Mouse (Mus musculus): ENCODE measurements around the gene Clp1. TPM values are rescaled to one million over a fixed set of nuclear protein-coding genes. Genes with fewer than 3 reads are reported as not detected.

Gene Clp1
- 9.4 and 13.7 TPM in 2 replicates for polyA plus RNA-seq (2012; ENCODE audit: insufficient read depth, insufficient read length, missing spikeins)

GRCm38 (mm10) chr2:84727172-84727858 is at the start of gene Clp1:
Clp1 (minus strand) TSS chr2:84727350.
- peaks cover 6% of the 10 kb centered on the region for H3K4me1 ChIP-seq (ENCODE audit: control insufficient read depth, insufficient read depth, insufficient read length, low read length)
- H3K4me3 ChIP-seq (ENCODE audit: insufficient read depth, low read depth, low read length): peak within 1 kb of the TSS; percentile 86

DNA sequence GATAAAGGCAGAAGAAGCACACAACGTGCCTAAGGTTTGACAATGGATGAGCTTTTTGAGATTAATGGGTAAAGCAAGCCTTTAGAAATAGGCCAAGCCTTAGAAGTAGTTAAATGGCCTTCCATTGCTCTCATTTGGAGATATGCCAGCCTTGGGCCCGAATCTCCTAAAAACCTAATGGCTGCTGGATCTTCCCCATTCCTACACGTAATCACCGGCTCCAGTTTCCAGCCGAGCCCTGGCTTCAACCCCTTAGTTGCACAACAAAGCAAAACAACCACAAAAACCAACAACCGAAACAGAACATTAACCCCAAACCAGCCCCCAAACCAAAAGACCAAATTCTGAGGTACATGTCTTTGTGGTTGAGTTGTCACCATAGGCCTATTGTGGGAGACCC is 48.5 kb upstream of the Clp1 start:
- Histone ChIP-seq H3K27ac (replicated peaks; ENCODE audit: low read depth, low read length) (0 out of 2 replicates have a peak overlapping the region, but pooled peaks have one; percentile 4), H3K4me1 (ENCODE audit: control insufficient read depth, insufficient read depth, insufficient read length, low read length) (no peaks in the 10 kb centered on the region), H3K4me3 (ENCODE audit: insufficient read depth, low read depth, low read length) (no peak overlapping the region)

More at GRCm38 (mm10) chr2:84727172-84727858, at the start of gene Clp1:
- peak within 1 kb of the TSS; percentile 94 for H3K27ac ChIP-seq (replicated peaks; ENCODE audit: low read depth, low read length)

DNA sequence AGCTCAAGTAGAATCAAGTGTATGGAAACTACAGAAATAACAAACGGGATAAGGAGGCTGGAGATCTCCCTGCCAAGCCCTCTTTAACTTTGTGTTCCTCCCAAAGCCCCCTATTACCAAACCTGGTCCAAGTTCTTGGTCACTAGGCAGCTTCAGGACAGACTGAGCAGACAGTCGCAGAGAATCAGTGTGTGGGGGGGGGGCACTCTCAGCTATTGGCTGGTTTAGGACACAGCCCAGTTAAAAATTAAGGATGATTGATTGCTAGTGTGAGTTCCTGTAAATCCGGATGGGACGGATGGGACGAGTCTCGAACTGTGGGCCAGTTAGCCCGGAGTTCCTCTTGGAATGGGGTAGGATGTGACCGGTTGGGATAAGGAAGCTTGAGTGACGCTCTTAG is 48.1 kb upstream of the Clp1 start, which contains the start of gene Serping1:
Gene Serping1, minus strand, starts transcription at position 204 of the 400 bp plus-strand sequence.
- peak within 1 kb of the TSS; percentile 44 for H3K4me3 ChIP-seq (ENCODE audit: insufficient read depth, low read depth, low read length)
- 0 out of 2 replicates have a peak within 1 kb of the TSS, but pooled peaks have one; percentile 27 for H3K27ac ChIP-seq (replicated peaks; ENCODE audit: low read depth, low read length)

GRCm38 (mm10) chr2:84774751-84775150 is 47.6 kb upstream of the Clp1 start:
- Histone ChIP-seq H3K4me3 (ENCODE audit: insufficient read depth, low read depth, low read length) (peak overlapping the region; percentile 44), H3K4me1 (ENCODE audit: control insufficient read depth, insufficient read depth, insufficient read length, low read length) (no peaks in the 10 kb centered on the region), H3K27ac (replicated peaks; ENCODE audit: low read depth, low read length) (no peak overlapping the region)

More for the DNA sequence above, 48.1 kb upstream of the Clp1 start, which contains the start of gene Serping1:
- no peaks in the 10 kb centered on the region for H3K4me1 ChIP-seq (ENCODE audit: control insufficient read depth, insufficient read depth, insufficient read length, low read length)

DNA sequence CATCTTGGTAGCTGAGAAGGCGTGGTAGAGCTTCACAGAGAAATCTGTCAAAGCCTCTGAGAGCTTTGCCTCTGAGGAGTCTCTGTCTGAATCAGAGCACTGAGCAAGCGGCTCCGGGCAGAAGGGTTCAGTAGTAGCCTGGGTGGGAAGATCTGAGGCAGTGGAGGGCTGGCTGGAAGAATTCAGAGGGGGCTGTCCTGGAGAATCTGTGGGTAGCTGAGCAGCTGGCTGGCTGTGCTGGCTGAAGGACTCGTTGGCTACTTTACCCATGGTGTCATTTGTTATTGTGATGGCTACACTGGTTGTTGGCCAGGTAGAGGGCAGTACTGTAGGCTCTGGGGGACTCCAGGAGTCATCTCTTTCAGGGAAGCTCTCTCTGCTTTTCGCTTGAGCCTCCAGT is 46.0 kb upstream of the Clp1 start:
- Histone ChIP-seq H3K27ac (replicated peaks; ENCODE audit: low read depth, low read length) (no peak overlapping the region), H3K4me3 (ENCODE audit: insufficient read depth, low read depth, low read length) (peak overlapping the region; percentile 13)

GRCm38 (mm10) chr2:84772454-84772853 is 45.3 kb upstream of the Clp1 start:
- Histone ChIP-seq H3K4me1 (ENCODE audit: control insufficient read depth, insufficient read depth, insufficient read length, low read length) (no peaks in the 10 kb centered on the region), H3K4me3 (ENCODE audit: insufficient read depth, low read depth, low read length) (no peak overlapping the region), H3K27ac (replicated peaks; ENCODE audit: low read depth, low read length) (no peak overlapping the region)

More for the DNA sequence above, 46.0 kb upstream of the Clp1 start:
- no peaks in the 10 kb centered on the region for H3K4me1 ChIP-seq (ENCODE audit: control insufficient read depth, insufficient read depth, insufficient read length, low read length)

GRCm38 (mm10) chr2:84770501-84770900 is 43.4 kb upstream of the Clp1 start:
- H3K4me1 ChIP-seq (ENCODE audit: control insufficient read depth, insufficient read depth, insufficient read length, low read length): no peaks in the 10 kb centered on the region
- no peak overlapping the region for H3K4me3 ChIP-seq (ENCODE audit: insufficient read depth, low read depth, low read length)
- no peak overlapping the region for H3K27ac ChIP-seq (replicated peaks; ENCODE audit: low read depth, low read length)

DNA sequence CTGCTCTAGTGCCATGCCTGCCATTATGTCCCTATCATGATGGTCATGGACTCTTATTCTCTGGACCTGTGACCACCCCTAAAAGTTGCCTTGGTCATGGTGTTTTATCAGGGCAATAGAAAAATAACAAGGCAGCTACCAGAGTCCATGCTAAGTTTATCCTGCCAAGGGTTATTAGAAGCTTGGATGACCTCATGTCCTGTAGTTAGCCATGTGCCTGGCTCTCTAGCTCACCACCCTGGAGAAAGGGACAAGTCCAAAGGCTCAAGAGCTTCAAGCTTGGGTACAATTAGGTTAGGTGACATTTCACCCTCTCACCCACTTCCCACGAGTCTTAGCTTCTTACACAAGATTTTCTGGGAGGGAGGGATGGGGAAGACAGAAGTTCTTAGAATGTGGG is 35.7 kb upstream of the Clp1 start:
- no peak overlapping the region for H3K4me3 ChIP-seq (ENCODE audit: insufficient read depth, low read depth, low read length)
- no peak overlapping the region for H3K27ac ChIP-seq (replicated peaks; ENCODE audit: low read depth, low read length)

DNA sequence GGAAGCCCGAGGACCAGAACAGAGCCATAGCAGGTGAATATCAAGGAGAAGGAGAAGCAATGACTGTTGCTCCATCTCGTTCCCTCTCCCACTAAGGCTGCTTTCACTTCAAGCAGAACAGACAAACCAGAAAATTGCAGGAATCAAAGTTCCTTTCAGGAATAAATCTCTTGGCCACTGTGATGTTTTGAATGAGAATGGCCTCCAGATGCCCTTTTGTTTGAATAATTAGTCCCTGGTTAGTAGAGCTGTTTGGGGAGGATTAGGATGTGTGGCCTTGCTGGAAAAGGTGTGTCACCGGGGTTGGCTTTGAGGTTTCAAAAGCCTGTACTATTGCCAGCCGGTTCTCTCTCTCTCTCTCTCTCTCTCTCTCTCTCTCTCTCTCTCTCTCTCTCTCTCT is 35.1 kb upstream of the Clp1 start:
- H3K4me1 ChIP-seq (ENCODE audit: control insufficient read depth, insufficient read depth, insufficient read length, low read length): no peaks in the 10 kb centered on the region
- H3K4me3 ChIP-seq (ENCODE audit: insufficient read depth, low read depth, low read length): no peak overlapping the region
- peak overlapping the region; percentile 24 for H3K27ac ChIP-seq (replicated peaks; ENCODE audit: low read depth, low read length)

More for the DNA sequence above, 35.7 kb upstream of the Clp1 start:
- no peaks in the 10 kb centered on the region for H3K4me1 ChIP-seq (ENCODE audit: control insufficient read depth, insufficient read depth, insufficient read length, low read length)

DNA sequence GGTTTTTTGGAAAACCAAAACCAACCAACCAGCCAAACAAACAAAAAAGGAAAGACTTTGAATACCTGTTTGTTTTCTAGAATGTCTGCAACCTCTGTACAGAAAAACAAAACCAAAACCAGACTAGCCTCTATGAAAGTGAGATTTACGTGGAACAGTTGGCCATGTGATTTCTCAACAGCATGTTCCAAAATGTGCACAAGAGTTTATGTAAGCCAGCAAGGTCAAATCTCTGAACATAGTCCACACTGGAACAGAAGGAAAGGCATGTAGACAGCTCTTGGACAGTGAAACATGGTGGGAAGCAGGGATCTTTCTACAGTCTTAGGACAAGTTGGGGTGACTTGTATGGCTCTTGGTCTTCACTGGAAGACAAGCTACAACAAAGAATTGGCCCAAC is 34.7 kb upstream of the Clp1 start:
- Histone ChIP-seq H3K27ac (replicated peaks; ENCODE audit: low read depth, low read length) (peak overlapping the region; percentile 24), H3K4me3 (ENCODE audit: insufficient read depth, low read depth, low read length) (no peak overlapping the region), H3K4me1 (ENCODE audit: control insufficient read depth, insufficient read depth, insufficient read length, low read length) (no peaks in the 10 kb centered on the region)

GRCm38 (mm10) chr2:84761309-84761708 is 34.2 kb upstream of the Clp1 start:
- H3K27ac ChIP-seq (replicated peaks; ENCODE audit: low read depth, low read length): no peak overlapping the region

DNA sequence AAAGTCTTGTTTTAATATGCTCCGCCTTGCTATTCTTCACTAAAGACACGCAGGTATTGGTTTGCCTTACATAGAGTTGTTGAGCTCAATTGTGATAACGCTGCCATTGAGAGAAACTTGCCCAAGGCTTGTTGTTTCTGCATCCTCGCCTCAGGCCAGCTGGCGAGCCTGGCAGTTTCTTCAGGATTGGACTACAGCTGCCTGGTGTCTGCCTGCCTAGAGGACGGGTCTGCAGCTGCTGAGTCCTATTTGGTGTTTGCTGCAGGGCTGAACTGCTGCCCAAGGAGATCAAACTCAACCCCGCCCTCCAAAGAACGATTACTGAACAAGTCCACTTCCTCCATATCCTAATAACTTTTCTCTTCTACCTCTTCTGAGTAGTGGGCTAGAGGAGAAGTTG is 33.6 kb upstream of the Clp1 start:
- H3K27ac ChIP-seq (replicated peaks; ENCODE audit: low read depth, low read length): no peak overlapping the region
- no peaks in the 10 kb centered on the region for H3K4me1 ChIP-seq (ENCODE audit: control insufficient read depth, insufficient read depth, insufficient read length, low read length)

More at GRCm38 (mm10) chr2:84761309-84761708, 34.2 kb upstream of the Clp1 start:
- no peaks in the 10 kb centered on the region for H3K4me1 ChIP-seq (ENCODE audit: control insufficient read depth, insufficient read depth, insufficient read length, low read length)
- no peak overlapping the region for H3K4me3 ChIP-seq (ENCODE audit: insufficient read depth, low read depth, low read length)

DNA sequence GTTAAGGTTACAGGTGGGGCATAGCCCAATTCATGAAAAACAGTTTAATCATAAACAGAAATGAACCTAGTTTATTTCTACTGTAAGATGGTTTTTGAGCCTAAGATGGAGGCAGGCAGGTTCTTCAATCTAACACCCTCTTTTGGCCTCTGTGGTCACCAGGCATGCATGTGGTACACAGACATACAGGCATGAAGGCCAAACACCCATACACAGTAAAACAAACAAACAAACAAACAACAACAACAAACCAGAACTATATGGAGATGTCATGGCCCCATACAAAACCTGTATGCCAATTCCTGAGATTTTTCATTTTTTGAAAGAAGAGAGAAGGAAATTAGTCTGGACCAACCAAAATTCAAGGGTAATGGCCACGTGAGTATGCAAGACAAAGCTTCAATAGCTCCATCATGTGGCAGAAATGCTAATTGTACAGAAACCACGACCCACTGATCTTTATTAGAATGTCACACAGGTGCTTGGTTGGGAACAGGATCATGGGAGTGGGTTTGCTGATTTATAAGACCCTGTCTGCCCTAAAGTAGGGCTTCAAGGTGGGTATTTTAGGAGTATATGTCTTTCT is 31.5 kb upstream of the Clp1 start:
- H3K4me1 ChIP-seq (ENCODE audit: control insufficient read depth, insufficient read depth, insufficient read length, low read length): no peaks in the 10 kb centered on the region

More for the DNA sequence above, 33.6 kb upstream of the Clp1 start:
- no peak overlapping the region for H3K4me3 ChIP-seq (ENCODE audit: insufficient read depth, low read depth, low read length)

GRCm38 (mm10) chr2:84757026-84757682 is 30.0 kb upstream of the Clp1 start:
- no peak overlapping the region for H3K4me3 ChIP-seq (ENCODE audit: insufficient read depth, low read depth, low read length)
- no peaks in the 10 kb centered on the region for H3K4me1 ChIP-seq (ENCODE audit: control insufficient read depth, insufficient read depth, insufficient read length, low read length)
- no peak overlapping the region for H3K27ac ChIP-seq (replicated peaks; ENCODE audit: low read depth, low read length)

More for the DNA sequence above, 31.5 kb upstream of the Clp1 start:
- Histone ChIP-seq H3K4me3 (ENCODE audit: insufficient read depth, low read depth, low read length) (no peak overlapping the region), H3K27ac (replicated peaks; ENCODE audit: low read depth, low read length) (no peak overlapping the region)

- no peak overlapping the region for H3K4me3 ChIP-seq (ENCODE audit: insufficient read depth, low read depth, low read length)
- H3K27ac ChIP-seq (replicated peaks; ENCODE audit: low read depth, low read length): no peak overlapping the region
- H3K4me1 ChIP-seq (ENCODE audit: control insufficient read depth, insufficient read depth, insufficient read length, low read length): no peaks in the 10 kb centered on the region
Measured at GRCm38 (mm10) chr2:84756245-84756644, 29.1 kb upstream of the Clp1 start.

All from brown adipose tissue, adult 24 weeks (tissue).